Mouse (Mus musculus): ENCODE data around the gene Tbpl1. TPM values are rescaled to one million over a fixed set of nuclear protein-coding genes. Genes with fewer than 3 reads are reported as not detected.

The Tbpl1 gene
- total RNA-seq, 2 experiments from 2014 or later: 65.2 to 68.5 TPM

DNA sequence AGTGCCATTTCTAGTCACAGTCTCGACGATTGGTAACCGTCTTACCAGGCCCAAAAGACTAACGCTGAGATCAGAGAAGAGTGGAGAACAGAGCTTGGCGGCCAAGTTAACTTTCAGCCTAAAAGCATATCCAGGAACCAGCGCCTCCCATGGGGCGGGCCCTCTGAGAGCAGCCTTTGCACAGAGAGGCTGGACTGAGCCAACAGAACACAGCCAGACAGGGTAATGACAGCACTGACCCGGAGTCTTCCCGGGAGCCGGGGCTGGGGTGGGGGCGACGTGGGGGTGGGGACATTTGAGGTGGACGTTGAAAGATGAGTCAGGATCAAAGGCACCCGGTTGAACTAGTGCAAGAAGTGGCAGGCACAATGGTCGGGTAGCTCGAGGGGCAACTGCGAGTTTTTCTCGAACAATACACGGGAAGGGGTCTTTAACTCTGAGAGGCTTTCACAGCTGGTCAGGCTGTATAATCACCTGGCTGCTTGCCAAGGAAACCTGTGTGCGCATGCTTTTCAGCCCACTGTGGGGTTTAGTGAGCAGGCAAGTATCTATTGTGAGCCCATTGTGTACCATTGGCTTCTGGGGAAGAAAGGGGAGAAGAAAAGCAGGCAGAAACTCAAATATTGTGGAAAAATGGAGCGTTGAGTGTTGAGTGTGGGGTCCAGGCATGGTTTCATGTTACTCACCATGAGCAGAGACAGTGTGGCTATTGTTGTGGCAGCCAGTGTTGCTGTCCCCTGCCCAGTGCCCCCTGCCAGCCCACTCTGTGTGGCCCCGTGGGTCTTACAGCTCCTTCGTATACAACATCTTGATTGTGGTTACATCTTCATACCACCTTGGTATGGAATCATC is 73.0 kb downstream of the Tbpl1 start:
- intact Hi-C loops (cut with DNase I): no loop called here
- DNase-seq (ENCODE audit: extremely low spot score in 1 of 2, low spot score in 2 of 2): no peak

Small RNA genes lying within 50 kb of the gene (microRNA-seq; reads per million reads assigned to microRNA genes)
- gene Mir7663: not detected

Other genes with a start within 250 kb of the Tbpl1 start
- gene Slc2a12, start 86.9 kb downstream of the Tbpl1 start, total RNA-seq (2021): 1 to 10 TPM; 2.6 to 4.0 TPM
- gene Tcf21, start 88.2 kb upstream of the Tbpl1 start, total RNA-seq (2021): not detected

Measured in left cerebral cortex, postnatal 10 days (tissue).